Mouse (Mus musculus) small intestine, adult 2 months (tissue): Measurements from ENCODE around the gene Pacrg.

Experiments
- CTCF ChIP-seq: fragments of 200-500 bp; IDR thresholded peaks from 2 replicates; pipeline ENCODE4 v1.5.1; 2012; ENCODE audit warnings: low read depth, mild to moderate bottlenecking, control low read depth, inconsistent platforms, low read length, moderate library complexity, mixed read lengths; ENCODE audit not compliant: insufficient replicate concordance, insufficient read length; ENCODE audit errors: extremely low read depth
- POLR2A ChIP-seq: fragments of 200-500 bp; IDR thresholded peaks from 2 replicates; pipeline ENCODE4 v1.6.1; 2012; ENCODE audit warnings: low read depth, mild to moderate bottlenecking, control low read depth, inconsistent platforms, low read length, moderate library complexity

- TF ChIP-seq CTCF = no peak
- no peak for TF ChIP-seq POLR2A
These were observed 325.3 kb downstream of the Pacrg start for GRCm38 (mm10) chr17:10514812-10515211.
